Mouse (Mus musculus) hindbrain, embryonic 11.5 days (tissue): Measurements from ENCODE around the gene Nfib. TPM values are rescaled to one million over a fixed set of nuclear protein-coding genes. Genes with fewer than 3 reads are reported as not detected.

ENCODE experiments used
- ATAC-seq: fragments of 200-750 bp; cut with Nextera tagmentation; 2 replicates; pipeline ENCODE4 v1.8.0; 2017; ENCODE audit warnings: mild to moderate bottlenecking, moderate TSS enrichment, moderate library complexity; ENCODE audit not compliant: low FRiP score
- DNase-seq: peaks from one replicate; pipeline ENCODE4 v3.0.0-alpha.2; 2015; ENCODE audit warnings: low spot score
- H3K27ac ChIP-seq: fragments of 300-500 bp; sonication (generic); 2 replicates; pipeline ENCODE4 v1.5.1; 2014; ENCODE audit warnings: mild to moderate bottlenecking, low read depth, low read length
- H3K27me3 ChIP-seq: fragments of 300-500 bp; sonication (generic); 2 replicates; pipeline ENCODE4 v1.6.1; 2014; ENCODE audit warnings: mild to moderate bottlenecking, low read length, moderate library complexity, mixed read lengths; ENCODE audit not compliant: control insufficient read depth, insufficient read depth
- H3K36me3 ChIP-seq: fragments of 300-500 bp; sonication (generic); 2 replicates; pipeline ENCODE4 v1.6.1; 2014; ENCODE audit warnings: mild to moderate bottlenecking, low read length, moderate library complexity, mixed read lengths; ENCODE audit not compliant: control insufficient read depth, insufficient read depth
- H3K4me1 ChIP-seq: fragments of 300-500 bp; sonication (generic); replicated peaks from 2 replicates; pipeline ENCODE4 v1.6.1; 2014; ENCODE audit warnings: low read length, mixed read lengths; ENCODE audit not compliant: control insufficient read depth, insufficient read depth
- H3K4me2 ChIP-seq: fragments of 300-500 bp; sonication (generic); replicated peaks from 2 replicates; pipeline ENCODE4 v1.6.1; 2014; ENCODE audit warnings: mild to moderate bottlenecking, low read depth, low read length
- H3K4me3 ChIP-seq: fragments of 300-500 bp; sonication (generic); 2 replicates; pipeline ENCODE4 v1.5.1; 2014; ENCODE audit warnings: low read depth, low read length
- H3K9ac ChIP-seq: fragments of 300-500 bp; sonication (generic); 2 replicates; pipeline ENCODE4 v1.6.1; 2014; ENCODE audit warnings: low read depth, low read length
- H3K9me3 ChIP-seq: fragments of 300-500 bp; sonication (generic); 2 replicates; pipeline ENCODE4 v1.6.1; 2016; ENCODE audit warnings: low read length; ENCODE audit not compliant: control insufficient read depth
- WGBS: fragments of 180-500 bp; shearing (Covaris S2); extraction: QIAGEN DNeasy Blood & Tissue Kit; methylation state at CpG from one replicate; pipeline ENCODE4 v1.1.7; 2014; 5-methylcytosine and 5-hydroxymethylcytosine counted together
- polyA plus RNA-seq: library from polyadenylated mRNA; unstranded; fragments of >200 nt; fragmentation: Nextera tagmentation; extraction: Ambion mirVana; gene quantifications from 2 replicates; pipeline ENCODE4 v1.2.1, GENCODE M21; 2014

Nfib gene
- polyA plus RNA-seq, 1 experiment from 2014 or later, result 38.6 TPM

DNA sequence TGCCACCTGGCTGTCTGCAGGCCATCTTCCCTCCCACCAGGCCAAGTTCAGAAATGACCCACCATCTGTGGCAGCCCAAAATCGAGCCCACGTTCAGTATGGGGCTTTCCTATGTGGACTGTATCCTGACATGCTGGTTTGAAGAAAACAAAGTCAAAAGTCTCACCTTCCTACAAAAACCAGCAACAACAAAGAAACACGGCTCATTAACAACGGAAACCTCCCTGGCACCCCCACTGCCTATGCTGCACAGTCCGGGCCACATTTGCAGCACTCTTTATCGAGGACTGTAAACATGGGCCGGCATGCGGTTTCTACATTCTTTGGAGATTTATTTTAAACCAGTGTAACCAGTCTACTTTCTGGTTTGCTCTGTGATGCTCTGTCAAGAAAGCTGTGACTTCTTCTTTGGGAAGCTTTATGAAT is 208.4 kb downstream of the Nfib start:
- no peak overlapping the region for H3K9ac ChIP-seq
- H3K27me3 ChIP-seq, result no peaks in the 10 kb centered on the region; the same call in 1 of the 2 replicates
- H3K4me1 ChIP-seq, result no peaks in the 10 kb centered on the region
- H3K4me2 ChIP-seq, result no peak overlapping the region
- no peak overlapping the region for H3K4me3 ChIP-seq
- H3K36me3 ChIP-seq, result peaks cover 6% of the 10 kb centered on the region
- no peak for ATAC-seq
- no peak overlapping the region for H3K27ac ChIP-seq
- no peaks in the 10 kb centered on the region for H3K9me3 ChIP-seq
- WGBS, result 92% methylated on average over 8 of the region's 8 CpGs
- DNase-seq, result no peak

DNA sequence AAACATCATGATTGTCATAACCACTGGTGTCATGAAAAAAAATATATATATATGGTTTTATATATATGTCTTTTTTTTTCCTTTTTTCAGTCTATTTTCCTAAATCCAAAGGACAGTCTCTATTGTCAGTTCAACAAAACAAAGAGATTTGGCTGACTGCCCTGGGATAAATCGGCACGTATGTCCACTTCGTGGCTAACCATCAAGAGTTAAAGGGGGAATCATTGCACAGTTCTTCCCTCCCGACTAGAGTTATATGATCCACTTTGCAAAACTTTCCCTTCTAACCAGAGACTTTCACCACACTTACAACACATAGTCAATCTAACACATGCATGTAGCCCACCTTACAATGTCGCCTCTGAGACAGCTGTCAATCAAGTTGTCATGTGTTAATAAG is 209.2 kb downstream of the Nfib start:
- DNase-seq (no peak), ATAC-seq (no peak)
- Histone ChIP-seq H3K27me3 (no peaks in the 10 kb centered on the region; the same call in 1 of the 2 replicates), H3K9ac (no peak overlapping the region), H3K27ac (no peak overlapping the region), H3K36me3 (peaks cover 6% of the 10 kb centered on the region), H3K9me3 (no peaks in the 10 kb centered on the region), H3K4me3 (no peak overlapping the region), H3K4me2 (no peak overlapping the region), H3K4me1 (no peaks in the 10 kb centered on the region)
- 86% methylated on average over 5 of the region's 5 CpGs for WGBS

DNA sequence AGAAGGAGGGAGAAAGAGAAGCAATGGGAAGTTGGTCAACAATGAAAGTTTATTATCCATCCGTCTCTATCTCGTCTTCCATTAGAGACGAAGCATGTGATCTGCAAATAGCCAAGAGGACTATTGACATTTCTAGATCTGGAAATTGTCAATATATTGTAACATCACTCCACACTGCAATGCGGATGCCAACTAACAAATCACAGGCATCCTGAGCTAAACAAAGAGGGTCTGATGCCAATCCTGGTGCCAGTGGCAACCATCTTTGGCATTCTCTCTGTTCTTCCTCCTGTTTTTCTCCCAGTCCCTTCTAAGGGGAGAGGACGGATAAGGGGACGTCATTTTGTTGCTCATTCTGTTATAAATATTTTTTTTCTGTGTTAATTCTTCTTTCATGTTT is 209.9 kb downstream of the Nfib start:
- Histone ChIP-seq H3K27ac (no peak overlapping the region), H3K27me3 (no peaks in the 10 kb centered on the region; the same call in 1 of the 2 replicates), H3K9me3 (no peaks in the 10 kb centered on the region), H3K4me3 (no peak overlapping the region), H3K36me3 (peaks cover 6% of the 10 kb centered on the region), H3K4me1 (no peaks in the 10 kb centered on the region), H3K9ac (no peak overlapping the region), H3K4me2 (no peak overlapping the region)
- ATAC-seq, result no peak
- 92% methylated on average over 6 of the region's 6 CpGs for WGBS
- no peak for DNase-seq

- H3K4me2 ChIP-seq, result no peak overlapping the region
- H3K27ac ChIP-seq, result no peak overlapping the region
- peaks cover 6% of the 10 kb centered on the region for H3K36me3 ChIP-seq
- H3K27me3 ChIP-seq, result no peaks in the 10 kb centered on the region; the same call in 1 of the 2 replicates
- H3K4me3 ChIP-seq, result no peak overlapping the region
- 87% methylated on average over 10 of the region's 10 CpGs for WGBS
- DNase-seq (no peak), ATAC-seq (no peak)
- no peak overlapping the region for H3K9ac ChIP-seq
- H3K9me3 ChIP-seq, result no peaks in the 10 kb centered on the region
- H3K4me1 ChIP-seq, result peaks cover 3% of the 10 kb centered on the region; the same call in 1 of the 2 replicates
Measured at GRCm38 (mm10) chr4:82494829-82495228, 210.7 kb downstream of the Nfib start.

- H3K4me3 ChIP-seq, result no peak overlapping the region
- no peak overlapping the region for H3K4me2 ChIP-seq
- no peak overlapping the region for H3K9ac ChIP-seq
- peaks cover 6% of the 10 kb centered on the region for H3K36me3 ChIP-seq
- no peak overlapping the region for H3K27ac ChIP-seq
- H3K9me3 ChIP-seq, result no peaks in the 10 kb centered on the region
- no peak for ATAC-seq
- peaks cover 5% of the 10 kb centered on the region; the same call in 1 of the 2 replicates for H3K4me1 ChIP-seq
- no peak for DNase-seq
- 91% methylated on average over 3 of the region's 3 CpGs for WGBS
- H3K27me3 ChIP-seq, result no peaks in the 10 kb centered on the region; the same call in 1 of the 2 replicates
Measured at GRCm38 (mm10) chr4:82494424-82494823, 211.1 kb downstream of the Nfib start.

GRCm38 (mm10) chr4:82493865-82494264 is 211.7 kb downstream of the Nfib start:
- ATAC-seq (no peak), DNase-seq (no peak)
- H3K9ac ChIP-seq, result no peak overlapping the region
- H3K27ac ChIP-seq, result no peak overlapping the region
- H3K4me1 ChIP-seq, result peaks cover 5% of the 10 kb centered on the region; the same call in 1 of the 2 replicates
- no peak overlapping the region for H3K4me2 ChIP-seq
- peaks cover 6% of the 10 kb centered on the region for H3K36me3 ChIP-seq
- H3K9me3 ChIP-seq, result no peaks in the 10 kb centered on the region
- H3K4me3 ChIP-seq, result no peak overlapping the region
- H3K27me3 ChIP-seq, result no peaks in the 10 kb centered on the region; the same call in 1 of the 2 replicates
- 78% methylated on average over 1 of the region's 1 CpGs for WGBS

- Histone ChIP-seq H3K4me1 (peaks cover 5% of the 10 kb centered on the region; the same call in 1 of the 2 replicates), H3K4me3 (no peak overlapping the region), H3K27ac (no peak overlapping the region), H3K9ac (no peak overlapping the region), H3K27me3 (no peaks in the 10 kb centered on the region; the same call in 1 of the 2 replicates), H3K4me2 (no peak overlapping the region), H3K36me3 (peaks cover 6% of the 10 kb centered on the region), H3K9me3 (no peaks in the 10 kb centered on the region)
- WGBS, result 84% methylated on average over 7 of the region's 7 CpGs
- DNase-seq (no peak), ATAC-seq (no peak)
Measured at GRCm38 (mm10) chr4:82493363-82493762, 212.2 kb downstream of the Nfib start.

GRCm38 (mm10) chr4:82492737-82493136 is 212.8 kb downstream of the Nfib start:
- no peak for DNase-seq
- WGBS, result 93% methylated on average over 2 of the region's 2 CpGs
- no peak overlapping the region for H3K4me2 ChIP-seq
- no peaks in the 10 kb centered on the region; the same call in 1 of the 2 replicates for H3K27me3 ChIP-seq
- no peak for ATAC-seq
- H3K36me3 ChIP-seq, result peaks cover 1% of the 10 kb centered on the region
- no peaks in the 10 kb centered on the region for H3K9me3 ChIP-seq
- H3K4me1 ChIP-seq, result peaks cover 5% of the 10 kb centered on the region; the same call in 1 of the 2 replicates
- no peak overlapping the region for H3K27ac ChIP-seq
- no peak overlapping the region for H3K9ac ChIP-seq
- no peak overlapping the region for H3K4me3 ChIP-seq

DNA sequence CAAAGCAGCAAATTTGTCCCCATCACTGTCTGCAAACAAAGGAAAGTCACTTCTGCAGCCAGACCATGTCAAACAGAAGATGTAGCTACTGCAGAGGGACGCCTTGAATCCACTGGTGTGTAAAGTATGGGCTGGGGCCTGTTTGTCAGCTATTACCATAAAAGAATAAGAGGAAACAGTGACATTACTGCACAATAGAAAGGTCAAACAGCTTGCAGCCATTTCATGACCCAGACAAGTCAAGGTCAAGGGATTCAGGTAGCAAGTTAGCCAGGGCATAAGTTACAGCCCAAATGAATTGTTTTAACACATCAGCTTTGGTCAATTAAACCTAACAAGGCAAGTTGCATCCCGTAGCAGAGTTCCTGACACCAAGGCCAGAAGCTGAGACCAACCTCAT is 215.6 kb downstream of the Nfib start:
- no peak for DNase-seq
- H3K9ac ChIP-seq, result no peak overlapping the region
- H3K27ac ChIP-seq, result no peak overlapping the region
- H3K4me1 ChIP-seq, result peaks cover 5% of the 10 kb centered on the region; the same call in 1 of the 2 replicates
- WGBS, result 22% methylated on average over 2 of the region's 2 CpGs
- no peak for ATAC-seq
- no peak overlapping the region for H3K4me3 ChIP-seq
- H3K27me3 ChIP-seq, result no peaks in the 10 kb centered on the region; the same call in 1 of the 2 replicates
- no peaks in the 10 kb centered on the region for H3K36me3 ChIP-seq
- H3K4me2 ChIP-seq, result no peak overlapping the region
- no peaks in the 10 kb centered on the region for H3K9me3 ChIP-seq
